Mouse (Mus musculus) liver, embryonic 14.5 days (tissue): ENCODE measurements at regions not wholly inside any gene's neighbourhood (a gene's known extent, or its start where the extent isn't known, plus 50 kb on each side); places are given as distances from the start of the nearest gene placed in this dataset.

Experiments
- ATAC-seq: fragments of 200-750 bp; cut with Nextera tagmentation; 2 replicates; pipeline ENCODE4 v1.8.0; 2017; ENCODE audit warnings: moderate number of reproducible peaks, mild to moderate bottlenecking, moderate library complexity; ENCODE audit not compliant: insufficient read depth
- DNase-seq, 3 experiments: peaks; one replicate each; pipeline ENCODE4 v3.0.0-alpha.2; 2012 to 2013; ENCODE audit warnings: low read depth in 3 of 3, low spot score in 3 of 3
- H3K27ac ChIP-seq: fragments of 300-500 bp; sonication (generic); 2 replicates; pipeline ENCODE4 v1.5.1; 2014; ENCODE audit warnings: moderate library complexity, mild to moderate bottlenecking, control low read depth, inconsistent platforms
- H3K27me3 ChIP-seq: fragments of 300-500 bp; sonication (generic); 2 replicates; pipeline ENCODE4 v1.6.1; 2014; ENCODE audit warnings: mild to moderate bottlenecking, low read length, moderate library complexity; ENCODE audit not compliant: control insufficient read depth, insufficient read depth
- H3K36me3 ChIP-seq: fragments of 300-500 bp; sonication (generic); replicated peaks from 2 replicates; pipeline ENCODE4 v1.6.1; 2014; ENCODE audit warnings: low read depth; ENCODE audit not compliant: control insufficient read depth, insufficient read depth
- H3K4me1 ChIP-seq, 2 experiments: fragments of 200-500 bp in 1 of 2; fragments of 300-500 bp in 1 of 2; sonication (generic) in 1 of 2; replicated peaks; 2 replicates each; pipeline ENCODE4 v1.6.1; 2012 to 2014; ENCODE audit warnings: antibody characterized with exemption in 1 of 2, inconsistent platforms in 1 of 2, low read length in 1 of 2; ENCODE audit not compliant: control insufficient read depth in 2 of 2, insufficient read depth in 2 of 2
- H3K4me2 ChIP-seq: fragments of 300-500 bp; sonication (generic); 2 replicates; pipeline ENCODE4 v1.6.1; 2014; ENCODE audit warnings: low read depth, mild to moderate bottlenecking, control low read depth, moderate library complexity
- H3K4me3 ChIP-seq, 2 experiments: fragments of 200-500 bp in 1 of 2; fragments of 300-500 bp in 1 of 2; sonication (generic) in 1 of 2; 2 replicates each; pipeline ENCODE4 v1.5.1; 2012 to 2014; ENCODE audit warnings: low read depth in 2 of 2, low read length in 2 of 2, mild to moderate bottlenecking in 2 of 2, control low read depth in 1 of 2, inconsistent platforms in 1 of 2, moderate library complexity in 1 of 2; ENCODE audit not compliant: insufficient read depth in 1 of 2
- H3K9ac ChIP-seq: fragments of 300-500 bp; sonication (generic); replicated peaks from 2 replicates; pipeline ENCODE4 v1.6.1; 2014; ENCODE audit warnings: mild to moderate bottlenecking, control low read depth, moderate library complexity
- H3K9me3 ChIP-seq: fragments of 300-500 bp; sonication (generic); 2 replicates; pipeline ENCODE4 v1.6.1; 2016; ENCODE audit warnings: low read length, mixed read lengths; ENCODE audit not compliant: control insufficient read depth
- CTCF ChIP-seq: IDR thresholded peaks from 2 replicates; pipeline ENCODE4 v1.5.1; 2016; ENCODE audit warnings: antibody characterized with exemption, low read depth, control low read depth
- EP300 ChIP-seq: IDR thresholded peaks from 2 replicates; pipeline ENCODE4 v1.6.1; 2016; ENCODE audit warnings: antibody characterized with exemption, low read depth
- WGBS: fragments of 180-500 bp; shearing (Covaris S2); extraction: QIAGEN DNeasy Blood & Tissue Kit; methylation state at CpG from one replicate; pipeline ENCODE4 v1.1.7; 2014; ENCODE audit not compliant: insufficient replicate concordance; 5-methylcytosine and 5-hydroxymethylcytosine counted together

DNA sequence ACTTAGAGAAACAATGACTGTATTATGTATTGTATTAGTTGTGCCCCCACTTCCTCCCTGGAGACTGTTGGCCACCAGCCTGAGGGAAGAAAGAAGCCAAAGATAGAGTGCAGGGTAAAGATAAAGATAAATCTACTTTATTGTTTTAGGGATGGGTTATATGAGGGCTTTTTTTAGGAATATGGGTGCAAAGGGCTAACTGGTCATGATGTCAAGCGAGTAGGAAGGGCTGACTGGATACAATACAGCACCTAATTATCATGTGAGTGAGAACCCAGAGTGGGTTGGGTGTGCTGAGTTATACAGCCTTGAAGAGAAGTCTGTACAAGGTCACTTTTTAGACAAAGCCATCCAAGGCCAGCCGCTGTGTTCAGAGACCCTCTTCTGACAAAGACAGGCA lies 356.1 kb upstream of the Clec14a start:
- TF ChIP-seq CTCF (no peak), EP300 (no peak)
- ATAC-seq (no peak), DNase-seq (no peak)
- 57% methylated on average over 2 of the region's 2 CpGs for WGBS
- Histone ChIP-seq H3K36me3 (no peaks in the 10 kb centered on the region), H3K9me3 (no peaks in the 10 kb centered on the region), H3K4me3 (no peak overlapping the region), H3K9ac (no peak overlapping the region), H3K27ac (no peak overlapping the region), H3K27me3 (no peaks in the 10 kb centered on the region), H3K4me2 (no peak overlapping the region), H3K4me1 (no peaks in the 10 kb centered on the region)

DNA sequence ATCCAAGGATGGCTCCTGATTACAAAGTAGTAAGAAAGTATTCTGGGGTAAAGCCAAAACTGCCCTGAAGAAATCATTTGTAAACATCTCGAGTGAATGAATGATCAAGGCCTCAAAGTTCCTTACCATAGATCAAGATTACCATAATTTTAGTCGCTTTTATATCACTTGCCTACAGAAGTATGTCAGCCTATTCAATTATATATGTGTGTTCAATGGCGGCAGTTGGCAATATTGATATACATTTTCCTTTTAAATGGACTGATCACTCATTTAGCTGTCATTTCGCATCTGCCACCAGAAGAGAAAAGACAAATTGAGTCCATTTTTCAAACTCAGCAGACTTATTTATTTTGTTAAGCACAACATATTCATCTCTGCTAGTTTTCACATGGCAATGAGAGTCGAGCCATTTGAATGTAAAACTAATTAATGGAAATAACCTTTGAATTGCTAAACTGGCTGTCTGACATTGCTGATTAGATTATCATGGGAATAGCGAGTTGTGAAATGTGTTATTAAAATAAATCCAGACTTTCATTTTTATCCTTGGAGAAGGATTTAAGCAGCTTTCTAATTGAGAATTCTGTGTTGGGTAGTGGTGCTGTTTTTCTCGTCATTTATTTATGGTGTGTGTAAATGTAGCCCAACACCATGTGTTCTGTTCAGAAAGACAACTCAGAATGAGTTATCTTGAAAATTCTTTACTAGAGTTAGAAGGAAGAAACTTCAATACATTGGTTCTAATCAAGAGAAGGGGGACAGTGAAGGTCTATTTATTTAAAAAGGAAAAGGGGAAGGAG lies 350.6 kb upstream of the Clec14a start:
- DNase-seq (no peak), ATAC-seq (no peak)
- H3K27ac ChIP-seq: no peak overlapping the region
- no peak overlapping the region for H3K4me2 ChIP-seq
- no peaks in the 10 kb centered on the region for H3K27me3 ChIP-seq
- 56% methylated on average over 7 of the region's 7 CpGs for WGBS
- no peaks in the 10 kb centered on the region for H3K4me1 ChIP-seq
- H3K9me3 ChIP-seq: no peaks in the 10 kb centered on the region
- H3K9ac ChIP-seq: no peak overlapping the region
- H3K4me3 ChIP-seq: no peak overlapping the region
- no peak for TF ChIP-seq EP300
- TF ChIP-seq CTCF: no peak
- no peaks in the 10 kb centered on the region for H3K36me3 ChIP-seq

DNA sequence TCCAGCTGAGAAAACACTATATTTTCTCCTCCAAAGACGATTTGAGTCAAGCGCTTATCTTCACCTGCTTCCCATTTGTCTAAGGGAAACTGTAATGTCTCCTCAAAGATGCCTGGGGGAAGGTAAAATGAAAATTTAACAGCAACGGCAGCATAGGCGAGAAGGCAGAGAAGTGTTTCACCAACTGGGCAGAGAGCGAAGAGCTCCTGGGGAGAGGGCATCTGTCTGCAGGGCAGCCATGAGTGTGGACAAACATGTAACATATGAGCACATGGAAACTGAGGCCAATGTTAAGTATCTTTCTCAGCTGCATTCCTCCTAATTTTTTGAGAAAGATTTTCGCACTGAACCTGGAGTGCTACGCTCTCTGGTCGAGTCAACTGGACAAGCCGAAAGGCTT lies 325.7 kb upstream of the Clec14a start:
- WGBS: 74% methylated on average over 9 of the region's 9 CpGs
- DNase-seq (no peak), ATAC-seq (no peak)
- H3K9ac ChIP-seq: no peak overlapping the region
- no peak overlapping the region for H3K4me2 ChIP-seq
- no peaks in the 10 kb centered on the region for H3K4me1 ChIP-seq
- no peaks in the 10 kb centered on the region for H3K36me3 ChIP-seq
- no peak overlapping the region for H3K27ac ChIP-seq
- no peak for TF ChIP-seq EP300
- no peak for TF ChIP-seq CTCF
- no peak overlapping the region for H3K4me3 ChIP-seq
- no peaks in the 10 kb centered on the region for H3K27me3 ChIP-seq
- no peaks in the 10 kb centered on the region for H3K9me3 ChIP-seq

DNA sequence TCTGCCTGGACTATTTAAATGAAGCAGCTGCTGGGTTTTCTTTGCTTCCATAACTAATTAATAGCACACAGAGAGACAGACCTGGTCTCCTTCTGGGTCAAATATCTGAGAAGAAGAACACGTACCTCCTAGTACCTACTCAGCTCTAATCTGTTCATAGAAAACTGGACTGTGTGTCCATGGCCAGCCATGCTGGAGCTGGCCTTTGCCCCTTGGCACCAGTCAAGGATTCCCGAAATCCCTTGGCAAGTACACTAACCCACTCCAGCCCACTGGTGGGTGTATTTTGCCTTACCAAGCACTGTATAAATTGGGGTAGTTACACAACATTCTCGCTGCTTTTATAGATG lies 322.4 kb upstream of the Clec14a start:
- H3K4me3 ChIP-seq: no peak overlapping the region
- H3K9me3 ChIP-seq: no peaks in the 10 kb centered on the region
- no peak overlapping the region for H3K27ac ChIP-seq
- H3K9ac ChIP-seq: no peak overlapping the region
- H3K4me2 ChIP-seq: no peak overlapping the region
- H3K27me3 ChIP-seq: no peaks in the 10 kb centered on the region
- ATAC-seq (no peak), DNase-seq (no peak)
- WGBS: 51% methylated on average over 3 of the region's 3 CpGs
- no peaks in the 10 kb centered on the region for H3K4me1 ChIP-seq
- no peaks in the 10 kb centered on the region for H3K36me3 ChIP-seq
- TF ChIP-seq EP300 (no peak), CTCF (no peak)

DNA sequence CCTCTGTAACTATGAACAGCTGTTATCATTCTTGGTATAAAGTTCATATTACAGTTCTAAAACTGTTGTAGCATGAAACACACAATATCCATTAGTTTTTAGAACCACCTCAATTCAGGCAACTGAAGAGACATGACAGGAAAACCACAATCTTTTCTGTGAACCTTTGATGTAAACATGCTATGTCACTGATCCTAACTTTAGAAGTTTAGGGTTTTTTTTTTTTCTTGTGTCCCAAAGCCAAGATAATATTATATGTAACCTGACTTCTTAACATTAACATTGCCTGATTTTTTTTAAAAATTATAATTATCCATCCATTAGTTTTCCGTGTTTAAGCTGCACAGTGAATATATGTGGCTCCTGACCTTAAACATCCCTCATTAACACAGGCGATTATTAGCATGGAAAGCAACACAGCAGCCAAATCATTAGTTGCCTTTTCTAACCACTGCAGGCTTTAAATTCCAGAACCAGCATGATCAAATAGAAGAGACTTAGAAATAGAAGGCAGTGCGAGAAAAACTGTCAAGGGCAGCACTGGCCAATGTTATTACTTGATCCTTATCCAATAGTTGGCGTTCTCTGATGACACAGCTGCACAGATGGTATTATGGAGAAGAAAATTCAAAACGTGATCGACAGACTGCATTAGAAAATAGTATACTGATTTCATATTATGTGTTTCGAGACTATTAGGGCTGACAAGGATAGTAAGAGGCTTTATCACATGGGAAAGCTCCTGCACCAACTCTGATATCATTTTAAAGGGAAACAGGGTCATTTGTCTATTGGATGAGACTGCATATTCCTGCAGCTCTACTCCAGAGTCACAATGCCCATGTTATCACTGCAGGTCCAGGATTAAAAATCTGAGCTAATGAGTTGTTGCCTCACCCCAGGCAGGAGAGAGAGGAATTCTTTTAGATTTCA lies 321.7 kb upstream of the Clec14a start:
- WGBS: 37% methylated on average over 7 of the region's 7 CpGs
- DNase-seq (no peak), ATAC-seq (no peak)
- no peaks in the 10 kb centered on the region for H3K9me3 ChIP-seq
- H3K9ac ChIP-seq: no peak overlapping the region
- H3K4me3 ChIP-seq: no peak overlapping the region
- no peaks in the 10 kb centered on the region for H3K4me1 ChIP-seq
- no peak overlapping the region for H3K27ac ChIP-seq
- no peak for TF ChIP-seq EP300
- no peak for TF ChIP-seq CTCF
- no peaks in the 10 kb centered on the region for H3K36me3 ChIP-seq
- H3K27me3 ChIP-seq: no peaks in the 10 kb centered on the region
- no peak overlapping the region for H3K4me2 ChIP-seq
